Mouse (Mus musculus) Patski (cell line): ENCODE measurements around the gene Gm28230. TPM values are rescaled to one million over a fixed set of nuclear protein-coding genes. Genes with fewer than 3 reads are reported as not detected.

Source experiments
- ATAC-seq: fragments of 100-300 bp; one replicate; pipeline ENCODE4 v1.8.0; 2021
- CTCF ChIA-PET: fragments of 350-600 bp; sonication (Branson Sonifier 250); formaldehyde crosslinking; loops from one replicate; lab custom pipeline; 2022; ENCODE audit warnings: inconsistent platforms; lab: Charles Lee
- POLR2A ChIA-PET: fragments of 350-600 bp; sonication (Branson Sonifier 250); formaldehyde crosslinking; loops from one replicate; lab custom pipeline; 2022; ENCODE audit warnings: antibody characterized with exemption, inconsistent platforms; lab: Charles Lee
- DNase-seq: peaks from one replicate; pipeline ENCODE4 v3.0.0-alpha.2; 2011; ENCODE audit warnings: low read depth, low spot score
- H3K27me3 ChIP-seq: fragments of 371-371 bp; one replicate; pipeline ENCODE4 v1.5.1; 2021
- CTCF ChIP-seq: fragments of 100-300 bp; IDR thresholded peaks from one replicate; pipeline ENCODE4 v1.5.1; 2021
- in situ Hi-C: fragments of 300-500 bp; cut with MboI; formaldehyde crosslinking; loops from 3 replicates; pipeline ENCODE4 v1.11.1; 2018; ENCODE audit warnings: low pct_unique_long_range_greater_than_20kb, mixed read lengths
- polyA plus RNA-seq: library from polyadenylated mRNA; unstranded; gene quantifications from one replicate; pipeline ENCODE4 v1.2.3, GENCODE M21; 2021

Gene Gm28230
- polyA plus RNA-seq, 1 experiment from 2014 or later, result 0.73 TPM

GRCm38 (mm10) chr2:74763976-74764375, 37.4 kb downstream of the Gm28230 start:
- peaks cover 38% of the 10 kb centered on the region for H3K27me3 ChIP-seq
- CTCF ChIA-PET, result no interaction called here
- ATAC-seq (no peak), DNase-seq (no peak)
- in situ Hi-C loops, result no loop called here
- no peak for TF ChIP-seq CTCF
- POLR2A ChIA-PET, result interaction anchor here (0.6 kb wide), 1 partner anchor 30 kb away, joined by 3 read pairs; no protein-coding TSS in a partner anchor

GRCm38 (mm10) chr2:74774359-74774758, 47.8 kb downstream of the Gm28230 start:
- no peak for DNase-seq
- H3K27me3 ChIP-seq, result peaks cover 26% of the 10 kb centered on the region
- CTCF ChIA-PET, result no interaction called here
- POLR2A ChIA-PET, result no interaction called here
- no peak for ATAC-seq
- TF ChIP-seq CTCF, result no peak
- in situ Hi-C loops, result no loop called here

- in situ Hi-C loops, result no loop called here
- H3K27me3 ChIP-seq, result peaks cover 21% of the 10 kb centered on the region
- DNase-seq (no peak), ATAC-seq (no peak)
- ChIA-PET POLR2A (no interaction called here), CTCF (interaction anchor here (1.6 kb wide), 1 partner anchor 12 kb away, joined by 3 read pairs; no protein-coding TSS in a partner anchor)
- no peak for TF ChIP-seq CTCF
Measured at GRCm38 (mm10) chr2:74777536-74778275, 51.2 kb downstream of the Gm28230 start.

GRCm38 (mm10) chr2:74781386-74781785, 54.9 kb downstream of the Gm28230 start:
- no peak for DNase-seq

GRCm38 (mm10) chr2:74795531-74795930, 69.0 kb downstream of the Gm28230 start:
- in situ Hi-C loops, result no loop called here
- no peak for ATAC-seq
- peaks cover 8% of the 10 kb centered on the region for H3K27me3 ChIP-seq
- ChIA-PET POLR2A (interaction anchor here (0.6 kb wide), 1 partner anchor 18 kb away, joined by 3 read pairs; no protein-coding TSS in a partner anchor), CTCF (no interaction called here)
- DNase-seq, result no peak
- TF ChIP-seq CTCF, result no peak

More at GRCm38 (mm10) chr2:74781386-74781785, 54.9 kb downstream of the Gm28230 start:
- ChIA-PET CTCF (interaction anchor here (1.0 to 1.6 kb wide), 2 partner anchors 14 to 16 kb away, joined by 3 read pairs; no protein-coding TSS in a partner anchor), POLR2A (no interaction called here)
- no peak for TF ChIP-seq CTCF
- in situ Hi-C loops, result no loop called here
- no peak for ATAC-seq
- H3K27me3 ChIP-seq, result peaks cover 24% of the 10 kb centered on the region

Other genes with a start within 250 kb of the Gm28230 start
- 18.5 TPM for gene Lnpk, start 147.3 kb upstream of the Gm28230 start, polyA plus RNA-seq
- gene Evx2, start 67.2 kb upstream of the Gm28230 start, polyA plus RNA-seq, result not detected
- gene Hoxd13, start 58.4 kb upstream of the Gm28230 start, polyA plus RNA-seq, result not detected
- not detected for gene Hoxd12, start 51.7 kb upstream of the Gm28230 start, polyA plus RNA-seq
- gene Hoxd11, start 47.2 kb upstream of the Gm28230 start, polyA plus RNA-seq, result not detected
- gene Hoxd10, start 34.8 kb upstream of the Gm28230 start, polyA plus RNA-seq, result 0.13 TPM
- gene Hoxd9, start 29.0 kb upstream of the Gm28230 start, polyA plus RNA-seq, result 8.7 TPM
- 17.1 TPM for gene Hoxd8, start 22.1 kb upstream of the Gm28230 start, polyA plus RNA-seq
- 0.27 TPM for gene Hoxd3, start 14.8 kb upstream of the Gm28230 start, polyA plus RNA-seq
- 6.7 TPM for gene Hoxd4, start 14.8 kb upstream of the Gm28230 start, polyA plus RNA-seq
- not detected for gene Hoxd1, start 36.3 kb downstream of the Gm28230 start, polyA plus RNA-seq
- 120 TPM for gene Mtx2, start 99.1 kb downstream of the Gm28230 start, polyA plus RNA-seq